Mouse (Mus musculus): ENCODE data around the gene Tmem41b.

Gene Tmem41b

GRCm38 (mm10) chr7:109922889-109923288, 63.8 kb downstream of the Tmem41b start:
- DNase-seq (ENCODE audit: low read depth, low spot score), result no peak
